Comparison of ENCODE assay signal across 18 mouse cellular contexts in the genomic region with DNA sequence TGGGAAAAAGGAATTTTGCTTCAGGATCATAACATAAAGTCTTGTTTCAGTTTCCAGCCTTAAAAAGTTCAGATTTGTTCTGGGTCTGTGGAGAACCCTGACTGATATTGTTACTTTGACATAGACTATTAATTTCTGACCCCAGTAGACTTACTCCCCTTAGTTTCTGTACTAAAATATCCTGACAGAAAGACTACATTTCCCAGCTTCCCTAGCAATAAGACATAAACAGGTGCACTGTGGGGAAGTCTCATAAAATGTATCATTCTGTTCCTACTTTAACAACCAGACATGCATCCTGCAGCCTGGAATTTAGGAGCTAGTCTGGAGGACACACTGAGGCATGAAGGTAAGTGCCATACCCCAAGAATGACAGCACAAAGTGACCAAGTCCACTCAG. TPM values are rescaled to one million over a fixed set of nuclear protein-coding genes. Genes with fewer than 3 reads are reported as not detected.
A peak's percentile ranks its signal among the peaks of the same experiment; 100 is the strongest.
DNase-seq lines count a peak whose midpoint lies in the region; TF ChIP-seq lines count a peak whose summit lies in the region.
"Had no signal": no experiment of that assay in that cellular context is flagged by ENCODE, and none has a peak within 500 bp of the region (broad histone marks: within the 10 kb centered on the region; RNA-seq: fewer than 3 reads in every experiment).

No protein-coding gene starts in this region.

- TF ChIP-seq CTCF in MEL (IDR thresholded peaks at IDR 0.05 in 2 of 3, conservative IDR thresholded peaks at IDR 0.05 in 1 of 3; ENCODE audit: control insufficient read depth in 1 of 3, insufficient read depth in 1 of 3, low read depth in 2 of 3, low read length in 3 of 3, poor library complexity in 1 of 3, severe bottlenecking in 1 of 3): no peak
- no peak for TF ChIP-seq CTCF in left cerebral cortex, adult 2 months (IDR thresholded peaks at IDR 0.05)

- H3K4me3 ChIP-seq in ES-E14 (ENCODE audit: insufficient read depth in 1 of 2, low read depth in 1 of 2, low read length in 2 of 2, poor library complexity in 1 of 2, severe bottlenecking in 1 of 2) (no peak overlapping the region), MEL (ENCODE audit: control insufficient read depth in 1 of 2, insufficient read depth in 1 of 2, low read depth in 2 of 2, low read length in 2 of 2) (no peak overlapping the region)
- no peak overlapping the region for H3K4me3 ChIP-seq in left cerebral cortex, adult 2 months

- no peak for TF ChIP-seq RAD21 in MEL (IDR thresholded peaks at IDR 0.05; ENCODE audit: low read depth, low read length)

- H3K9me3 ChIP-seq in ES-E14 (ENCODE audit: control insufficient read depth, insufficient read depth, low read depth, low read length) (no peaks in the 10 kb centered on the region), MEL (replicated peaks; ENCODE audit: insufficient read depth, low read length) (no peaks in the 10 kb centered on the region)
- H3K9me3 ChIP-seq: G1E had no signal

- TF ChIP-seq POLR2A in MEL (IDR thresholded peaks at IDR 0.05; ENCODE audit: control insufficient read depth in 1 of 2, insufficient read depth in 1 of 2, low read depth in 1 of 2, low read length in 2 of 2, poor library complexity in 1 of 2): no peak

- H3K27ac ChIP-seq in ES-E14 (ENCODE audit: insufficient read depth, low read depth, low read length, poor library complexity, severe bottlenecking) (no peak overlapping the region), MEL (ENCODE audit: control insufficient read depth, low read depth, low read length) (no peak overlapping the region)
- no peak overlapping the region for H3K27ac ChIP-seq in left cerebral cortex, adult 2 months

- DNase-seq in ES-E14 (ENCODE audit: low read depth, low spot score) (no peak), MEL (ENCODE audit: low read depth, low spot score) (no peak)
- no peak for DNase-seq in left cerebral cortex, adult 2 months (ENCODE audit: extremely low spot score in 1 of 2, low spot score in 2 of 2)
- no peak for DNase-seq in natural killer cell, adult 2 months (ENCODE audit: low spot score in 2 of 2)
- DNase-seq: adrenal gland, adult 2 months; adrenal gland, adult 8-10 months; adrenal gland, postnatal 10 days; adrenal gland, postnatal 14 days; adrenal gland, postnatal 25 days; adrenal gland, postnatal 36 days; B cell, adult 2 months; cerebellum, adult 11 months; cerebellum, adult 11-12 months; cerebellum, adult 18-20 months; cerebellum, adult 2 months; cerebellum, adult 8-10 months had no signal

- peaks cover 0 to 4% of the 10 kb centered on the region in 2 experiments; a peak in 2 of 4 replicates for H3K27me3 ChIP-seq in MEL (ENCODE audit: control insufficient read depth in 1 of 2, insufficient read depth in 2 of 2, low read length in 2 of 2)
- H3K27me3 ChIP-seq: CH12.LX had no signal

- H3K36me3 ChIP-seq in ES-E14 (ENCODE audit: control insufficient read depth, insufficient read depth, low read length, poor library complexity, severe bottlenecking): no peaks in the 10 kb centered on the region
- H3K36me3 ChIP-seq in MEL (ENCODE audit: control insufficient read depth in 1 of 2, insufficient read depth in 2 of 2, low read length in 2 of 2): no peaks in the 10 kb centered on the region
- H3K36me3 ChIP-seq: G1E had no signal

- TF ChIP-seq EP300 in MEL (IDR thresholded peaks at IDR 0.05; ENCODE audit: low read depth in 1 of 2, low read length in 2 of 2): no peak

- intact Hi-C loops in left cerebral cortex, adult 2 months (cut with DNase I): no loop called here

- no peaks in the 10 kb centered on the region; a peak in 1 of 4 replicates for H3K4me1 ChIP-seq in ES-E14 (ENCODE audit: control insufficient read depth in 2 of 2, insufficient read depth in 2 of 2, low read length in 2 of 2, poor library complexity in 1 of 2)
- H3K4me1 ChIP-seq in MEL (ENCODE audit: control insufficient read depth in 1 of 2, insufficient read depth in 2 of 2, low read length in 2 of 2): no peaks in the 10 kb centered on the region

- H3K9ac ChIP-seq in ES-E14 (ENCODE audit: insufficient read depth, low read depth, low read length, poor library complexity, severe bottlenecking): no peak overlapping the region
- H3K9ac ChIP-seq in MEL (ENCODE audit: control insufficient read depth, low read depth, low read length, poor library complexity, severe bottlenecking): no peak overlapping the region

- in situ Hi-C loops in ES-E14 (cut with MboI; ENCODE audit: low sequenced_read_pairs in 2 of 2, unreplicated experiment in 2 of 2): no loop called here

- no peaks in the 10 kb centered on the region for H3K79me2 ChIP-seq in MEL (ENCODE audit: control insufficient read depth, insufficient read depth, low read length, poor library complexity)

TF ChIP-seq in ES-E14, 5 proteins besides CTCF, POLR2A, EP300 and RAD21:
- TF ChIP-seq CHD2 (IDR thresholded peaks at IDR 0.05; ENCODE audit: low read depth, low read length) (no peak), HCFC1 (IDR thresholded peaks at IDR 0.05; ENCODE audit: borderline replicate concordance, insufficient read depth, low read length) (peak; percentile 56; the same call in 1 of the 2 replicates), ZC3H11A (IDR thresholded peaks at IDR 0.05; ENCODE audit: borderline replicate concordance, low read depth, low read length) (no peak), ZNF384 (IDR thresholded peaks at IDR 0.05; ENCODE audit: low read depth, low read length) (no peak), MAFK (IDR thresholded peaks at IDR 0.05; ENCODE audit: insufficient read depth, low read depth, low read length) (no peak)
TF ChIP-seq in ES-E14: peak in this region for 1.

TF ChIP-seq in MEL, 35 proteins besides CTCF, POLR2A, EP300 and RAD21:
- TF ChIP-seq NELFE (IDR thresholded peaks at IDR 0.05; ENCODE audit: low read depth, low read length) (no peak), POLR2AphosphoS5 (IDR thresholded peaks at IDR 0.05; ENCODE audit: borderline replicate concordance, low read depth, low read length) (no peak), HCFC1 (IDR thresholded peaks at IDR 0.05; ENCODE audit: low read depth, low read length) (peak; percentile 58; the same call in 1 of the 2 replicates)
TF ChIP-seq in MEL: peak in this region for 1.

RNA-seq across cellular contexts. Expression of gene Tmem165, which starts 12.6 kb away (rescaled TPM):
- 104 and 150 TPM in 2 replicates for total RNA-seq in ES-E14 (2012; rRNA removed)
- 73.0 and 77.7 TPM in 2 replicates for total RNA-seq in MEL (2012; rRNA removed)
- 100 to 1,000 TPM in 1 of 2 experiments, 10 to 100 TPM in 1; 66.5 to 154 TPM for polyA plus RNA-seq in MEL (2012; ENCODE audit: insufficient read depth in 1 of 2, insufficient read length in 2 of 2, low read depth in 1 of 2, low replicate concordance in 2 of 2, missing spikeins in 1 of 2)
- total RNA-seq in left cerebral cortex, adult 2 months (2021): 10 to 100 TPM; 32.2 to 32.5 TPM

RNA-seq across cellular contexts. Expression of gene Srd5a3, which starts 31.0 kb away (rescaled TPM):
- total RNA-seq in ES-E14 (2012; rRNA removed) (13.7 and 17.3 TPM in 2 replicates), MEL (2012; rRNA removed) (17.0 and 18.3 TPM in 2 replicates)
- polyA plus RNA-seq in MEL (2012; ENCODE audit: insufficient read depth in 1 of 2, insufficient read length in 2 of 2, low read depth in 1 of 2, low replicate concordance in 2 of 2, missing spikeins in 1 of 2): 10 to 100 TPM in 1 of 2 experiments, not detected in 1; 33.2 TPM
- total RNA-seq in left cerebral cortex, adult 2 months (2021): 10 to 100 TPM; 19.8 to 21.8 TPM
